27 mouse cellular contexts compared by ENCODE assay signal in the genomic region with DNA sequence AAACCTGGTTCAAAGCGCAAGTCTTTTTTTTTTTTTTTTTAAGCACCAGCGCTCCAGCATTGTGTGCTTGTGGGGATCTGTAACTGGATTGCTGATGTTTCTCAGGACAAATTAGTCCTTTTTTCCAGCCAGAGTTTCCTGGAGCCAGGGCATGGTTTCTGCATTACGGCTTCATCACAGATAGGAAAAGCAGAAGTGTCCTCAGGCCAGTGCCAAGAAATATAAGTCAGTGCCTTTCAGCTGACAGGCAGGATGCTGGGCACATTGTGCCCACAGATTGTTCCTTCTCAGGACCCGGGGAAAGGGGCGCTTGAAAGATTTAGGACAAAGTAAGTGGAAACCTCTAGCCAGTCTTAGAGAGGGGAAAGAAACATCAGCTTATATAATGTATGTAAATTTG. TPM values are rescaled to one million over a fixed set of nuclear protein-coding genes. Genes with fewer than 3 reads are reported as not detected.
DNase-seq lines count a peak whose midpoint lies in the region; ATAC-seq and TF ChIP-seq lines count a peak whose summit lies in the region.
"Had no signal": no experiment of that assay in that cellular context is flagged by ENCODE, and none has a peak within 500 bp of the region (broad histone marks: within the 10 kb centered on the region; RNA-seq: fewer than 3 reads in every experiment).

No protein-coding gene starts in this region.

- no peaks in the 10 kb centered on the region for H3K9me3 ChIP-seq in heart, embryonic 16.5 days (replicated peaks; ENCODE audit: control insufficient read depth, low read length)
- H3K9me3 ChIP-seq: forebrain, embryonic 13.5 days; hindbrain, embryonic 15.5 days; intestine, embryonic 15.5 days; liver, embryonic 13.5 days; megakaryocyte, embryonic 14.5 days; midbrain, embryonic 13.5 days; neural tube, embryonic 12.5 days; stomach, embryonic 15.5 days had no signal

- 0 out of 2 replicates have a peak overlapping the region, but pooled peaks have one; percentile 9 for H3K9ac ChIP-seq in heart, embryonic 16.5 days (ENCODE audit: low read length)
- H3K9ac ChIP-seq: forebrain, embryonic 13.5 days; hindbrain, embryonic 15.5 days; intestine, embryonic 15.5 days; liver, embryonic 13.5 days; midbrain, embryonic 13.5 days; neural tube, embryonic 12.5 days; stomach, embryonic 15.5 days had no signal

- H3K4me3 ChIP-seq in layer of hippocampus, adult 2 months: no peak overlapping the region
- H3K4me3 ChIP-seq in heart, embryonic 16.5 days (ENCODE audit: low read length): no peak overlapping the region
- H3K4me3 ChIP-seq: forebrain, embryonic 13.5 days; hindbrain, embryonic 15.5 days; intestine, embryonic 15.5 days; left cerebral cortex, adult 2 months; liver, embryonic 13.5 days; megakaryocyte, embryonic 14.5 days; midbrain, embryonic 13.5 days; neural tube, embryonic 12.5 days; stomach, embryonic 15.5 days had no signal

- no peak overlapping the region for H3K4me2 ChIP-seq in heart, embryonic 16.5 days (ENCODE audit: low read depth, low read length)
- H3K4me2 ChIP-seq: forebrain, embryonic 13.5 days; hindbrain, embryonic 15.5 days; intestine, embryonic 15.5 days; liver, embryonic 13.5 days; midbrain, embryonic 13.5 days; neural tube, embryonic 12.5 days; stomach, embryonic 15.5 days had no signal

- 73% methylated on average over 5 of the region's 5 CpGs for WGBS in heart, embryonic 16.5 days

- no peak for TF ChIP-seq CTCF in layer of hippocampus, adult 2 months (conservative IDR thresholded peaks at IDR 0.05)

- intact Hi-C loops in heart, postnatal 14 days (cut with DNase I): no loop called here

- DNase-seq in heart, adult 11 months: peak; percentile 96
- no peak for DNase-seq in heart, postnatal 14 days
- DNase-seq in layer of hippocampus, adult 2 months (ENCODE audit: low spot score in 2 of 2): no peak
- no peak for DNase-seq in layer of hippocampus, postnatal 36 days
- DNase-seq in natural killer cell, adult 2 months (ENCODE audit: low spot score in 2 of 2): no peak
- no peak for DNase-seq in right cerebral cortex, postnatal 10 days (ENCODE audit: low spot score in 2 of 2)
- DNase-seq: cerebellum, adult 2 months; cerebellum, postnatal 25 days; kidney, adult 9 months; kidney, postnatal 36 days; layer of hippocampus, adult 9-11 months; liver, embryonic 13.5 days; lung, adult 2 months; lung, postnatal 14 days; right cerebral cortex, postnatal 25 days; thymus, postnatal 36 days had no signal

- H3K4me1 ChIP-seq in heart, embryonic 16.5 days (ENCODE audit: control insufficient read depth, insufficient read depth, low read length): peaks cover 23% of the 10 kb centered on the region
- H3K4me1 ChIP-seq: forebrain, embryonic 13.5 days; midbrain, embryonic 13.5 days had no signal

- H3K36me3 ChIP-seq in heart, embryonic 16.5 days (ENCODE audit: control insufficient read depth, insufficient read depth): peaks cover 30% of the 10 kb centered on the region
- H3K36me3 ChIP-seq: hindbrain, embryonic 15.5 days had no signal

- no peak for ATAC-seq in heart, embryonic 16.5 days (replicated peaks; ENCODE audit: extremely low read depth, insufficient read depth, low FRiP score)
- ATAC-seq in monocyte, adult 5-6 weeks (replicated peaks; ENCODE audit: insufficient number of reproducible peaks, low FRiP score, low TSS enrichment, poor library complexity, severe bottlenecking): no peak
- ATAC-seq: CD4-positive, CD25-positive, alpha-beta regulatory T cell, adult 4 months; forebrain, embryonic 13.5 days; intestine, embryonic 15.5 days; midbrain, embryonic 13.5 days had no signal

- H3K27ac ChIP-seq in layer of hippocampus, adult 2 months: peak overlapping the region; percentile 57; the same call in 1 of the 2 replicates
- H3K27ac ChIP-seq in heart, embryonic 16.5 days (ENCODE audit: low read length): peak overlapping the region; percentile 78
- H3K27ac ChIP-seq: forebrain, embryonic 13.5 days; hindbrain, embryonic 15.5 days; intestine, embryonic 15.5 days; left cerebral cortex, adult 2 months; liver, embryonic 13.5 days; midbrain, embryonic 13.5 days; neural tube, embryonic 12.5 days; stomach, embryonic 15.5 days had no signal

- no peaks in the 10 kb centered on the region for H3K27me3 ChIP-seq in heart, embryonic 16.5 days (ENCODE audit: control insufficient read depth, insufficient read depth, low read length)
- H3K27me3 ChIP-seq: forebrain, embryonic 13.5 days; hindbrain, embryonic 15.5 days; intestine, embryonic 15.5 days; liver, embryonic 13.5 days; midbrain, embryonic 13.5 days; neural tube, embryonic 12.5 days; stomach, embryonic 15.5 days had no signal

RNA-seq across cellular contexts. Expression of gene C1qtnf9, which starts 4.2 kb away (rescaled TPM):
- total RNA-seq in heart, postnatal 14 days (2021): 10 to 100 TPM; 42.8 to 43.8 TPM
- total RNA-seq in layer of hippocampus, adult 2 months (2021): under 1 TPM; 0.29 to 0.44 TPM
- total RNA-seq in layer of hippocampus, postnatal 36 days (2021): under 1 TPM; 0.22 to 0.38 TPM
- polyA plus RNA-seq in heart, embryonic 16.5 days (2015; fragmentation: Nextera tagmentation; extraction: Ambion mirVana): 3.7 and 4.0 TPM in 2 replicates
- total RNA-seq in monocyte, adult 5-6 weeks (2017): 0.39 TPM in 1 of 3 replicates, not detected in the others
- polyA plus RNA-seq: midbrain, embryonic 13.5 days had no signal

RNA-seq across cellular contexts. Expression of gene Mipep, which starts 20.6 kb away (rescaled TPM):
- total RNA-seq in heart, postnatal 14 days (2021): 10 to 100 TPM; 51.6 to 52.2 TPM
- 10 to 100 TPM; 31.1 to 33.9 TPM for total RNA-seq in layer of hippocampus, adult 2 months (2021)
- 10 to 100 TPM; 32.0 to 33.0 TPM for total RNA-seq in layer of hippocampus, postnatal 36 days (2021)
- polyA plus RNA-seq in heart, embryonic 16.5 days (2015; fragmentation: Nextera tagmentation; extraction: Ambion mirVana): 32.6 and 33.2 TPM in 2 replicates
- total RNA-seq in monocyte, adult 5-6 weeks (2017): 4.9 to 11.3 TPM (median 5.7 TPM) in 3 replicates

Comparison
In these comparisons a context has a peak if more than half of its experiments do, and no peak if none do; other contexts are left out.
1. RNA of gene C1qtnf9, which starts 4.2 kb away (total RNA-seq): 42.8 to 43.8 TPM in heart, postnatal 14 days; 0.29 to 0.44 TPM in layer of hippocampus, adult 2 months, 0.22 to 0.38 TPM in layer of hippocampus, postnatal 36 days and 0.39 TPM in monocyte, adult 5-6 weeks; every median in the first group is over 10 times any median in the second.